Mouse (Mus musculus) brain, embryonic 14.5 days (tissue): ENCODE results near the gene Vgll2. TPM values are rescaled to one million over a fixed set of nuclear protein-coding genes. Genes with fewer than 3 reads are reported as not detected.

ENCODE experiments used
- DNase-seq: peaks from one replicate; pipeline ENCODE4 v3.0.0-alpha.2; 2011; ENCODE audit warnings: low read depth
- CTCF ChIP-seq: fragments of 200-500 bp; IDR thresholded peaks from 2 replicates; pipeline ENCODE4 v1.5.1; 2012; ENCODE audit warnings: inconsistent platforms, mild to moderate bottlenecking, moderate library complexity, borderline replicate concordance; ENCODE audit not compliant: insufficient read depth, insufficient read length; ENCODE audit errors: extremely low read depth
- POLR2A ChIP-seq: fragments of 200-500 bp; IDR thresholded peaks from 2 replicates; pipeline ENCODE4 v1.6.1; 2012; ENCODE audit warnings: mild to moderate bottlenecking, inconsistent platforms, borderline replicate concordance; ENCODE audit not compliant: poor library complexity, insufficient read depth, insufficient read length, severe bottlenecking; ENCODE audit errors: extremely low read depth
- polyA plus RNA-seq: library from polyadenylated mRNA; depleted of rRNA; stranded (reverse); fragments of >200 nt; gene quantifications from 2 replicates; pipeline ENCODE4 v1.2.3, GENCODE M21; 2012; rRNA removed

Gene Vgll2
- polyA plus RNA-seq, 1 experiment, result 1.8 TPM

- TF ChIP-seq CTCF, result no peak
- no peak for TF ChIP-seq POLR2A
- peak; percentile 25 for DNase-seq
Measured at GRCm38 (mm10) chr10:52025821-52026220, 3.5 kb downstream of the Vgll2 start.

- peak; percentile 37 for DNase-seq
- TF ChIP-seq CTCF (no peak), POLR2A (no peak)
Measured at GRCm38 (mm10) chr10:52027161-52028035, 5.1 kb downstream of the Vgll2 start.

- TF ChIP-seq POLR2A (no peak), CTCF (no peak)
- DNase-seq, result peak; percentile 18
Measured at GRCm38 (mm10) chr10:52028561-52029370, 6.5 kb downstream of the Vgll2 start.

GRCm38 (mm10) chr10:52029421-52030080 lies 7.2 kb downstream of the Vgll2 start:
- DNase-seq, result peak; percentile 41
- TF ChIP-seq POLR2A, result no peak
- no peak for TF ChIP-seq CTCF

GRCm38 (mm10) chr10:52033729-52034128 lies 11.4 kb downstream of the Vgll2 start:
- TF ChIP-seq CTCF (no peak), POLR2A (no peak)
- DNase-seq, result peak; percentile 36

- TF ChIP-seq POLR2A (no peak), CTCF (no peak)
- DNase-seq, result no peak
Measured at GRCm38 (mm10) chr10:52039392-52039791, 17.1 kb downstream of the Vgll2 start.

- no peak for DNase-seq
- TF ChIP-seq CTCF (no peak), POLR2A (no peak)
Measured at GRCm38 (mm10) chr10:52043086-52043485, 20.8 kb downstream of the Vgll2 start.

- no peak for DNase-seq
- TF ChIP-seq CTCF (no peak), POLR2A (no peak)
Measured at GRCm38 (mm10) chr10:52048287-52048686, 26.0 kb downstream of the Vgll2 start.

- peak; percentile 56; the same call in 1 of the 2 replicates for TF ChIP-seq CTCF
- TF ChIP-seq POLR2A, result no peak
- peak; percentile 80 for DNase-seq
Measured at GRCm38 (mm10) chr10:52072482-52072881, 50.2 kb downstream of the Vgll2 start.

Other genes with a start within 250 kb of the Vgll2 start
- gene Ros1, start 172.7 kb downstream of the Vgll2 start, polyA plus RNA-seq, result not detected in 2 replicates
- gene Dcbld1, start 211.1 kb downstream of the Vgll2 start, polyA plus RNA-seq, result 10.3 and 13.3 TPM in 2 replicates